Mouse (Mus musculus) CH12.LX (cell line): ENCODE data around the gene Mark4. TPM values are rescaled to one million over a fixed set of nuclear protein-coding genes. Genes with fewer than 3 reads are reported as not detected.

ENCODE experiments used
- DNase-seq: peaks from one replicate; pipeline ENCODE4 v3.0.0-alpha.2; 2013; ENCODE audit errors: extremely low read depth
- H3K27ac ChIP-seq: 2 replicates; pipeline ENCODE4 v1.5.1; 2012; ENCODE audit warnings: low read depth, mild to moderate bottlenecking, control low read depth, moderate library complexity; ENCODE audit not compliant: insufficient read depth
- H3K27me3 ChIP-seq: replicated peaks from 2 replicates; pipeline ENCODE3; 2012; ENCODE audit warnings: inconsistent platforms
- H3K36me3 ChIP-seq, 2 experiments: replicated peaks in 1 of 2; 2 replicates each; pipeline versions ENCODE3 to v1.6.1; 2012; ENCODE audit warnings: inconsistent platforms in 1 of 2, low read length in 1 of 2, mild to moderate bottlenecking in 1 of 2, mixed read lengths in 1 of 2, moderate library complexity in 1 of 2; ENCODE audit not compliant: control insufficient read depth in 1 of 2, insufficient read depth in 1 of 2
- H3K4me1 ChIP-seq, 2 experiments: 2 replicates each; pipeline ENCODE4 v1.6.1; 2012; ENCODE audit warnings: inconsistent platforms in 1 of 2, moderate library complexity in 1 of 2; ENCODE audit not compliant: insufficient read depth in 2 of 2, control insufficient read depth in 1 of 2
- H3K4me2 ChIP-seq: 2 replicates; pipeline ENCODE4 v1.6.1; 2012; ENCODE audit warnings: low read depth, mild to moderate bottlenecking, control low read depth; ENCODE audit not compliant: poor library complexity, insufficient read depth, severe bottlenecking
- H3K4me3 ChIP-seq, 3 experiments: fragments of 150-350 bp in 1 of 3; sonication (generic) in 1 of 3; replicated peaks in 1 of 3; 2 replicates each; pipeline versions ENCODE3 to v1.5.1; 2011 to 2012; ENCODE audit warnings: low read depth in 2 of 3, low read length in 2 of 3, mild to moderate bottlenecking in 2 of 3, moderate library complexity in 2 of 3, control low read depth in 1 of 3, improper control_type of control experiment in 1 of 3, inconsistent platforms in 1 of 3, mixed read lengths in 1 of 3; ENCODE audit not compliant: poor library complexity in 1 of 3
- H3K79me2 ChIP-seq: replicated peaks from 2 replicates; pipeline ENCODE4 v1.6.1; 2012; ENCODE audit warnings: mild to moderate bottlenecking, moderate library complexity; ENCODE audit not compliant: control insufficient read depth, poor library complexity, insufficient read depth, severe bottlenecking; ENCODE audit errors: extremely low read depth
- H3K9ac ChIP-seq: 2 replicates; pipeline ENCODE4 v1.6.1; 2012; ENCODE audit warnings: low read depth, mild to moderate bottlenecking, control low read depth, moderate library complexity; ENCODE audit not compliant: insufficient read depth
- H3K9me3 ChIP-seq: replicated peaks from 2 replicates; pipeline ENCODE3; 2012; ENCODE audit warnings: low read length, inconsistent platforms, mixed read lengths
- BHLHE40 ChIP-seq: IDR thresholded peaks from 2 replicates; pipeline ENCODE4 v1.6.1; 2011; ENCODE audit warnings: mild to moderate bottlenecking, low read depth, low read length, improper control_type of control experiment
- CHD2 ChIP-seq: IDR thresholded peaks from 2 replicates; pipeline ENCODE4 v1.6.1; 2011; ENCODE audit warnings: low read length, improper control_type of control experiment
- CTCF ChIP-seq, 2 experiments: IDR thresholded peaks in 1 of 2; conservative IDR thresholded peaks in 1 of 2; 2 replicates each; pipeline ENCODE4 v1.5.1; 2011 to 2012; ENCODE audit warnings: low read depth in 2 of 2, low read length in 2 of 2, improper control_type of control experiment in 1 of 2, inconsistent platforms in 1 of 2, mild to moderate bottlenecking in 1 of 2, moderate library complexity in 1 of 2
- E2F4 ChIP-seq: IDR thresholded peaks from 2 replicates; pipeline ENCODE4 v1.6.1; 2011; ENCODE audit warnings: low read depth, low read length, improper control_type of control experiment; ENCODE audit not compliant: insufficient replicate concordance
- ELF1 ChIP-seq: IDR thresholded peaks from 2 replicates; pipeline ENCODE4 v1.6.1; 2014; ENCODE audit warnings: low read depth, mild to moderate bottlenecking, inconsistent platforms, low read length, improper control_type of control experiment
- EP300 ChIP-seq: IDR thresholded peaks from 2 replicates; pipeline ENCODE4 v1.6.1; 2011; ENCODE audit warnings: low read length, improper control_type of control experiment
- GABPA ChIP-seq: IDR thresholded peaks from 2 replicates; pipeline ENCODE4 v1.6.1; 2012; ENCODE audit warnings: low read depth, low read length, improper control_type of control experiment, inconsistent platforms; ENCODE audit not compliant: insufficient replicate concordance
- IRF4 ChIP-seq: IDR thresholded peaks from 2 replicates; pipeline ENCODE4 v1.6.1; 2014; ENCODE audit warnings: low read depth, mild to moderate bottlenecking, inconsistent platforms, low read length, improper control_type of control experiment
- JUN ChIP-seq: IDR thresholded peaks from 2 replicates; pipeline ENCODE4 v1.6.1; 2011; ENCODE audit warnings: low read depth, mild to moderate bottlenecking, low read length, improper control_type of control experiment, moderate library complexity; ENCODE audit not compliant: insufficient read depth
- JUND ChIP-seq: conservative IDR thresholded peaks from 2 replicates; pipeline ENCODE4 v1.6.1; 2011; ENCODE audit warnings: low read depth, low read length, improper control_type of control experiment
- KAT2A ChIP-seq: IDR thresholded peaks from 2 replicates; pipeline ENCODE4 v1.6.1; 2012; ENCODE audit warnings: low read length, improper control_type of control experiment, inconsistent platforms; ENCODE audit not compliant: insufficient replicate concordance
- MAFK ChIP-seq: IDR thresholded peaks from 2 replicates; pipeline ENCODE4 v1.6.1; 2011; ENCODE audit warnings: low read length, improper control_type of control experiment; ENCODE audit not compliant: insufficient replicate concordance
- MEF2A ChIP-seq: IDR thresholded peaks from 2 replicates; pipeline ENCODE4 v1.6.1; 2014; ENCODE audit warnings: low read depth, mild to moderate bottlenecking, inconsistent platforms, low read length, improper control_type of control experiment, borderline replicate concordance
- MXI1 ChIP-seq: IDR thresholded peaks from 2 replicates; pipeline ENCODE4 v1.6.1; 2011; ENCODE audit warnings: mild to moderate bottlenecking, low read depth, low read length, improper control_type of control experiment
- NELFE ChIP-seq: IDR thresholded peaks from 2 replicates; pipeline ENCODE4 v1.6.1; 2011; ENCODE audit warnings: low read depth, low read length, improper control_type of control experiment
- NRF1 ChIP-seq: IDR thresholded peaks from 2 replicates; pipeline ENCODE4 v1.6.1; 2014; ENCODE audit warnings: low read depth, mild to moderate bottlenecking, inconsistent platforms, low read length, improper control_type of control experiment, moderate library complexity
- PAX5 ChIP-seq: IDR thresholded peaks from 2 replicates; pipeline ENCODE4 v1.6.1; 2012; ENCODE audit warnings: low read length, inconsistent platforms, mixed read lengths
- RAD21 ChIP-seq: IDR thresholded peaks from 2 replicates; pipeline ENCODE4 v1.6.1; 2011; ENCODE audit warnings: low read depth, mild to moderate bottlenecking, low read length, improper control_type of control experiment, moderate library complexity
- RCOR1 ChIP-seq: conservative IDR thresholded peaks from 2 replicates; pipeline ENCODE4 v1.6.1; 2012; ENCODE audit warnings: low read depth, mild to moderate bottlenecking, inconsistent platforms, low read length, improper control_type of control experiment
- SMC3 ChIP-seq: IDR thresholded peaks from 2 replicates; pipeline ENCODE4 v1.6.1; 2011; ENCODE audit warnings: low read depth, low read length, improper control_type of control experiment
- TBP ChIP-seq: conservative IDR thresholded peaks from 2 replicates; pipeline ENCODE4 v1.6.1; 2011; ENCODE audit warnings: low read depth, low read length, improper control_type of control experiment
- TCF12 ChIP-seq: IDR thresholded peaks from 2 replicates; pipeline ENCODE4 v1.6.1; 2014; ENCODE audit warnings: low read depth, mild to moderate bottlenecking, inconsistent platforms, low read length, improper control_type of control experiment
- UBTF ChIP-seq: IDR thresholded peaks from 2 replicates; pipeline ENCODE4 v1.6.1; 2012; ENCODE audit warnings: low read depth, mild to moderate bottlenecking, inconsistent platforms, low read length, improper control_type of control experiment, moderate library complexity
- USF2 ChIP-seq: conservative IDR thresholded peaks from 2 replicates; pipeline ENCODE4 v1.6.1; 2011; ENCODE audit warnings: low read depth, low read length, improper control_type of control experiment
- ZC3H11A ChIP-seq: IDR thresholded peaks from 2 replicates; pipeline ENCODE4 v1.6.1; 2012; ENCODE audit warnings: low read depth, mild to moderate bottlenecking, inconsistent platforms, low read length, improper control_type of control experiment
- ZKSCAN1 ChIP-seq: IDR thresholded peaks from 2 replicates; pipeline ENCODE4 v1.6.1; 2012; ENCODE audit warnings: low read depth, inconsistent platforms, low read length, improper control_type of control experiment, borderline replicate concordance
- ZMIZ1 ChIP-seq: IDR thresholded peaks from 2 replicates; pipeline ENCODE4 v1.6.1; 2012; ENCODE audit warnings: low read depth, mild to moderate bottlenecking, inconsistent platforms, low read length, improper control_type of control experiment
- ZNF384 ChIP-seq: IDR thresholded peaks from 2 replicates; pipeline ENCODE4 v1.6.1; 2012; ENCODE audit warnings: low read depth, low read length, improper control_type of control experiment, inconsistent platforms
- dilution Hi-C: fragments of 300-500 bp; cut with MboI; formaldehyde crosslinking; loops from 2 replicates; pipeline ENCODE4 v1.14.3; 2020; ENCODE audit warnings: low sequenced_read_pairs; ENCODE audit not compliant: extremely low pct_unique_long_range_greater_than_20kb, extremely low pct_ligation_motif_present
- in situ Hi-C: fragments of 300-500 bp; cut with MboI; formaldehyde crosslinking; loops from 3 replicates; pipeline ENCODE4 v1.14.3; 2019; ENCODE audit warnings: low sequenced_read_pairs, low pct_ligation_motif_present, low pct_unique_long_range_greater_than_20kb, mixed read lengths
- polyA plus RNA-seq: library from polyadenylated mRNA; unstranded; fragments of >175 nt; gene quantifications from 2 replicates; pipeline ENCODE4 v1.2.1, GENCODE M21; 2012; ENCODE audit warnings: low read depth; ENCODE audit not compliant: insufficient read length
- total RNA-seq, 2 experiments: library from RNA; depleted of rRNA; stranded (reverse); fragments of 300-350 nt in 1 of 2; fragments of >200 nt in 1 of 2; gene quantifications; 2 replicates each; pipeline ENCODE4 v1.2.3; 2012 to 2014

Mark4 gene
- total and polyA plus RNA-seq, 3 experiments: 1.7 to 11.9 (median 7.3) TPM

DNA sequence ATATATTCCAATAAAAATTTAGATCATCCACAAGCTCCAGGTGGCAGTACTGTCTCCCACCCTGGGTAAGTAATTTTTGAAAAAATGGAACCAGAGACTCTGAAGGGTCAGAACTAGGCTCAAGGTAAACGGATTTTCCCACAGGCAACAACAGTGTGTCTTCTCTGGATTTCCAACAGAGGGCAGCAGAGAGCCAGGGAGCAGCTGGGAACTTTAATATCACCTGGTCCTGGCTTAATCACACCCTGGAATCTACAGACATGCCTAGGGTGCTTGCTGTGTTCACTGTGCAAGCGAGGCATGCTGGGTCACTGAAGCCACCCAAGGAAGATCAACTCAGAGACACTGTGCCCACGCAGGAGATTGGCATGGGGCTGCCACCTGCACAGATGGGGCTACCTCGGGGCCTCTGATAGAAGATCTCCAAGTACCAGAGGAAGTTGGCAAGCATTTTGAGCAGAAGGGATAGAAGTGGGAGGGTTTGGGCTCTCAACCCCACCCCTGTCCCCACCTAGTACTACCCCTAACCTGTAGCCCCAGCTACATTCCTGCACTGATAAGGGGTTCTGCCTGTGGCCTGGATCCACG is 45.0 kb upstream of the Mark4 start:
- Histone ChIP-seq H3K9me3 (peaks cover 2% of the 10 kb centered on the region), H3K4me2 (no peak overlapping the region), H3K4me1 (peaks cover 7 to 10% of the 10 kb centered on the region in 2 experiments; a peak in 3 of 4 replicates), H3K27me3 (peaks cover 2% of the 10 kb centered on the region), H3K27ac (no peak overlapping the region), H3K36me3 (peaks cover 0 to 15% of the 10 kb centered on the region in 2 experiments), H3K79me2 (no peaks in the 10 kb centered on the region), H3K9ac (no peak overlapping the region), H3K4me3 (no peak overlapping the region)
- in situ Hi-C loops (loop anchor here (10.0 kb wide), 2 partner anchors 71 to 371 kb away; partner anchors contain the start of genes Gemin7 and Zfp296), dilution Hi-C loops (no loop called here)
- TF ChIP-seq GABPA (no peak), JUND (no peak), ZMIZ1 (no peak), EP300 (no peak), MXI1 (no peak), CTCF (conservative IDR thresholded peaks at IDR 0.05 in 1 of 2, IDR thresholded peaks at IDR 0.05 in 1 of 2; ENCODE audit: low read depth in 2 of 2, low read length in 2 of 2) (peak; percentile 93 to 94), CHD2 (no peak), ZKSCAN1 (no peak), USF2 (no peak), RAD21 (peak; percentile 88), NELFE (no peak), ZC3H11A (peak; percentile 30; the same call in 1 of the 2 replicates), UBTF (no peak), PAX5 (no peak), ELF1 (no peak), ZNF384 (no peak), NRF1 (no peak), E2F4 (no peak), MAFK (no peak), KAT2A (no peak), TBP (no peak), RCOR1 (no peak), JUN (no peak), SMC3 (peak; percentile 86), BHLHE40 (no peak), MEF2A (no peak), TCF12 (no peak), IRF4 (no peak)
- DNase-seq: peak; percentile 68
